Mouse (Mus musculus): ENCODE results near the gene Eya2.

GRCm38 (mm10) chr2:165641909-165642505, 47.2 kb downstream of the Eya2 start:
- TF ChIP-seq POLR2A (IDR thresholded peaks at IDR 0.05; ENCODE audit: borderline replicate concordance, control insufficient read depth, low read depth, low read length) (no peak), CTCF (IDR thresholded peaks at IDR 0.05; ENCODE audit: control insufficient read depth, insufficient read depth, low read length) (no peak)
